Mouse (Mus musculus): Measurements from ENCODE around the gene Zfp184.

DNA sequence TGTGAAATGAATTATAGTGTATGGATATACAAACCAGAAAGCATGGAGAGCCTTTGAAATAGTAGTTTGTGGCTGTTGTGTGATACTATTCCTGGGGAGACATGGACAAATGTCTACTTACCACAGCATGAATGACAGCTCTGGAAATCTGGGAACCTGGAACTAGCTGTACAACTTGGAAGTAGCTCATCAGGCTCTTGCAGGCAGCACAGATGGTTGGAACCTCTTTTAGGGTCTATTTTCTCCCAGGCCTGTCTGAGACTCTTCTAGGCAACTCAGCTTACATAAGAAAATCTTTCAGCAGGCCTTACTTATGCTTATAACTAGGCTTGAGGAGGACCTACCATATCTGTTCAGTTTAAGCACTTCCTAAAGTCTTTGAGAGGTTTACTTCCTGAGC lies 21.5 kb upstream of the Zfp184 start:
- no peak for TF ChIP-seq CTCF (IDR thresholded peaks at IDR 0.05)
- no peak for TF ChIP-seq EP300 (IDR thresholded peaks at IDR 0.05; ENCODE audit: insufficient read depth, low read depth, low read length)
- no peak for TF ChIP-seq POLR2A (IDR thresholded peaks at IDR 0.05; ENCODE audit: insufficient read depth, low read depth, low read length)

Data from heart, adult 2 months (tissue).